ENCODE assay signal across 14 mouse cellular contexts in genomic region chr16:63104938-63105714, GRCm38 (mm10).
DNase-seq lines count a peak whose midpoint lies in the region; ATAC-seq and TF ChIP-seq lines count a peak whose summit lies in the region.
"Had no signal": no experiment of that assay in that cellular context is flagged by ENCODE, and none has a peak within 500 bp of the region (broad histone marks: within the 10 kb centered on the region; RNA-seq: fewer than 3 reads in every experiment).

No protein-coding gene starts in this region.

- peaks cover 19% of the 10 kb centered on the region for H3K4me1 ChIP-seq in lung, embryonic 15.5 days
- H3K4me1 ChIP-seq in intestine, embryonic 16.5 days (ENCODE audit: control insufficient read depth, insufficient read depth, low read length), result no peaks in the 10 kb centered on the region
- H3K4me1 ChIP-seq in stomach, embryonic 15.5 days, result 0 out of 2 replicates have a peak, but pooled peaks cover 4% of the 10 kb centered on the region
- H3K4me1 ChIP-seq in forebrain, embryonic 13.5 days, result no peaks in the 10 kb centered on the region
- H3K4me1 ChIP-seq in cerebellum, adult 2 months (ENCODE audit: control insufficient read depth, insufficient read depth, low read length), result no peaks in the 10 kb centered on the region
- H3K4me1 ChIP-seq: hindbrain, embryonic 10.5 days; neural tube, embryonic 15.5 days had no signal

- peak overlapping the region; percentile 13; the same call in 1 of the 2 replicates for H3K4me2 ChIP-seq in lung, embryonic 15.5 days
- no peak overlapping the region for H3K4me2 ChIP-seq in intestine, embryonic 16.5 days (ENCODE audit: low read depth, low read length)
- H3K4me2 ChIP-seq in stomach, embryonic 15.5 days, result no peak overlapping the region
- H3K4me2 ChIP-seq in forebrain, embryonic 13.5 days, result no peak overlapping the region
- H3K4me2 ChIP-seq: neural tube, embryonic 15.5 days had no signal

- H3K9me3 ChIP-seq in lung, embryonic 15.5 days, result no peaks in the 10 kb centered on the region
- no peaks in the 10 kb centered on the region for H3K9me3 ChIP-seq in intestine, embryonic 16.5 days (ENCODE audit: control insufficient read depth, low read length)
- H3K9me3 ChIP-seq in stomach, embryonic 15.5 days, result no peaks in the 10 kb centered on the region
- no peaks in the 10 kb centered on the region for H3K9me3 ChIP-seq in forebrain, embryonic 13.5 days (replicated peaks)
- H3K9me3 ChIP-seq: G1E; hindbrain, embryonic 10.5 days; neural tube, embryonic 15.5 days had no signal

- H3K27me3 ChIP-seq in lung, embryonic 15.5 days, result no peaks in the 10 kb centered on the region
- no peaks in the 10 kb centered on the region for H3K27me3 ChIP-seq in intestine, embryonic 16.5 days (replicated peaks; ENCODE audit: control insufficient read depth, insufficient read depth, low read length)
- H3K27me3 ChIP-seq in stomach, embryonic 15.5 days (replicated peaks), result no peaks in the 10 kb centered on the region
- no peaks in the 10 kb centered on the region for H3K27me3 ChIP-seq in forebrain, embryonic 13.5 days
- no peaks in the 10 kb centered on the region for H3K27me3 ChIP-seq in cerebellum, adult 2 months (ENCODE audit: control insufficient read depth, insufficient read depth, low read length)
- H3K27me3 ChIP-seq: neural tube, embryonic 15.5 days had no signal

- H3K36me3 ChIP-seq in lung, embryonic 15.5 days, result no peaks in the 10 kb centered on the region
- H3K36me3 ChIP-seq in intestine, embryonic 16.5 days (ENCODE audit: control insufficient read depth, insufficient read depth, low read length), result no peaks in the 10 kb centered on the region
- no peaks in the 10 kb centered on the region for H3K36me3 ChIP-seq in stomach, embryonic 15.5 days
- H3K36me3 ChIP-seq in forebrain, embryonic 13.5 days (ENCODE audit: poor library complexity, severe bottlenecking), result no peaks in the 10 kb centered on the region
- H3K36me3 ChIP-seq: G1E; hindbrain, embryonic 10.5 days; neural tube, embryonic 15.5 days had no signal

- no peak for TF ChIP-seq POLR2A in cerebellum, adult 2 months (IDR thresholded peaks at IDR 0.05; ENCODE audit: borderline replicate concordance, insufficient read depth, low read length)

- no peak overlapping the region for H3K4me3 ChIP-seq in gastrocnemius, adult 2 months
- H3K4me3 ChIP-seq in lung, embryonic 15.5 days, result no peak overlapping the region
- no peak overlapping the region for H3K4me3 ChIP-seq in intestine, embryonic 16.5 days (ENCODE audit: low read length)
- H3K4me3 ChIP-seq in stomach, embryonic 15.5 days (replicated peaks), result no peak overlapping the region
- H3K4me3 ChIP-seq in forebrain, embryonic 13.5 days, result no peak overlapping the region
- no peak overlapping the region for H3K4me3 ChIP-seq in cerebellum, adult 2 months (replicated peaks; ENCODE audit: insufficient read depth, low read depth, low read length)
- H3K4me3 ChIP-seq: hindbrain, embryonic 10.5 days; neural tube, embryonic 15.5 days had no signal

- no peak overlapping the region for H3K27ac ChIP-seq in gastrocnemius, adult 2 months
- peak overlapping the region; percentile 92 for H3K27ac ChIP-seq in lung, embryonic 15.5 days
- peak overlapping the region; percentile 15 for H3K27ac ChIP-seq in intestine, embryonic 16.5 days (ENCODE audit: low read length)
- H3K27ac ChIP-seq in stomach, embryonic 15.5 days, result peak overlapping the region; percentile 73
- no peak overlapping the region for H3K27ac ChIP-seq in forebrain, embryonic 13.5 days
- H3K27ac ChIP-seq in cerebellum, adult 2 months (ENCODE audit: insufficient read depth, low read length), result no peak overlapping the region
- H3K27ac ChIP-seq: hindbrain, embryonic 10.5 days; neural tube, embryonic 15.5 days had no signal

- intact Hi-C loops in gastrocnemius, adult 2 months (cut with DNase I), result no loop called here

- peak; percentile 32 for DNase-seq in gastrocnemius, adult 2 months
- DNase-seq in gastrocnemius, adult 8-10 months (ENCODE audit: low spot score in 2 of 2), result no peak
- no peak for DNase-seq in lung, adult 18-20 months
- DNase-seq in cerebellum, adult 2 months, result no peak
- DNase-seq: midbrain, embryonic 14.5 days; thymus, postnatal 4 days had no signal

- no peak overlapping the region for H3K9ac ChIP-seq in lung, embryonic 15.5 days
- no peak overlapping the region for H3K9ac ChIP-seq in intestine, embryonic 16.5 days (ENCODE audit: low read depth, low read length)
- H3K9ac ChIP-seq in stomach, embryonic 15.5 days, result no peak overlapping the region
- no peak overlapping the region for H3K9ac ChIP-seq in forebrain, embryonic 13.5 days
- H3K9ac ChIP-seq: neural tube, embryonic 15.5 days had no signal

- WGBS in lung, embryonic 15.5 days, result 33% methylated on average over 11 of the region's 11 CpGs
- WGBS in intestine, embryonic 16.5 days, result 48% methylated on average over 11 of the region's 11 CpGs
- WGBS in stomach, embryonic 15.5 days, result 43% methylated on average over 11 of the region's 11 CpGs
- 82% methylated on average over 11 of the region's 11 CpGs for WGBS in forebrain, embryonic 13.5 days
- WGBS in cerebellum, adult 2 months, result 65% methylated on average over 11 of the region's 11 CpGs

- TF ChIP-seq CTCF in gastrocnemius, adult 2 months (IDR thresholded peaks at IDR 0.05), result no peak
- TF ChIP-seq CTCF in cerebellum, adult 2 months (IDR thresholded peaks at IDR 0.05; ENCODE audit: borderline replicate concordance, insufficient read depth, low read depth, low read length), result no peak

- ATAC-seq in lung, embryonic 15.5 days (ENCODE audit: borderline replicate concordance, extremely low read depth, low FRiP score, low TSS enrichment), result peak; percentile 91; the same call in 1 of the 2 replicates
- peak; percentile 56; the same call in 1 of the 2 replicates for ATAC-seq in intestine, embryonic 16.5 days
- ATAC-seq in stomach, embryonic 15.5 days (ENCODE audit: insufficient read depth, low FRiP score, low read depth), result no peak
- no peak for ATAC-seq in forebrain, embryonic 13.5 days
- ATAC-seq: forebrain, embryonic 14.5 days had no signal

Comparison
In these comparisons a context has a peak if more than half of its experiments do, and no peak if none do; other contexts are left out.
1. H3K27ac ChIP-seq: peak in lung, embryonic 15.5 days (single experiment), intestine, embryonic 16.5 days (single experiment) and stomach, embryonic 15.5 days (single experiment); none in gastrocnemius, adult 2 months (single experiment), forebrain, embryonic 13.5 days (single experiment) and cerebellum, adult 2 months (single experiment).
2. ATAC-seq: peak in lung, embryonic 15.5 days (single experiment) and intestine, embryonic 16.5 days (single experiment); none in stomach, embryonic 15.5 days (single experiment) and forebrain, embryonic 13.5 days (single experiment).